Mouse (Mus musculus) embryo, embryonic 9.5 days (tissue): Measurements from ENCODE around the gene Lrwd1.

Source experiments
- DNase-seq: peaks from one replicate; pipeline ENCODE4 v3.0.0-alpha.2; 2017; ENCODE audit errors: extremely low spot score

Gene Lrwd1

GRCm38 (mm10) chr5:136091927-136092326 lies 43.9 kb downstream of the Lrwd1 start:
- no peak for DNase-seq

- no peak for DNase-seq
Measured at GRCm38 (mm10) chr5:136088821-136089575, 46.9 kb downstream of the Lrwd1 start.

GRCm38 (mm10) chr5:136086290-136086689 lies 49.6 kb downstream of the Lrwd1 start:
- DNase-seq = no peak

GRCm38 (mm10) chr5:136084891-136085651 lies 50.8 kb downstream of the Lrwd1 start:
- peak; percentile 38 for DNase-seq

GRCm38 (mm10) chr5:136084144-136084881 lies 51.6 kb downstream of the Lrwd1 start:
- DNase-seq = no peak

- peak; percentile 92 for DNase-seq
Measured at GRCm38 (mm10) chr5:136083669-136084107, 52.2 kb downstream of the Lrwd1 start, which contains the start of gene Rasa4. Gene Rasa4, plus strand, starts transcription at chr5:136083916.

- DNase-seq = no peak
Measured at GRCm38 (mm10) chr5:136082345-136082744, 53.5 kb downstream of the Lrwd1 start.

GRCm38 (mm10) chr5:136078136-136078535 lies 57.7 kb downstream of the Lrwd1 start:
- DNase-seq = no peak

- DNase-seq = no peak
Measured at GRCm38 (mm10) chr5:136077001-136077550, 58.8 kb downstream of the Lrwd1 start.

GRCm38 (mm10) chr5:136076284-136076683 lies 59.6 kb downstream of the Lrwd1 start:
- DNase-seq = no peak

GRCm38 (mm10) chr5:136075076-136075475 lies 60.8 kb downstream of the Lrwd1 start:
- DNase-seq = no peak

GRCm38 (mm10) chr5:136073526-136073925 lies 62.3 kb downstream of the Lrwd1 start:
- DNase-seq = no peak

GRCm38 (mm10) chr5:136073051-136073450 lies 62.8 kb downstream of the Lrwd1 start:
- no peak for DNase-seq
